Mouse (Mus musculus) neural tube, embryonic 12.5 days (tissue): Measurements from ENCODE around the gene Eif4g2. TPM values are rescaled to one million over a fixed set of nuclear protein-coding genes. Genes with fewer than 3 reads are reported as not detected.

Experiments used
- ATAC-seq: fragments of 200-750 bp; cut with Nextera tagmentation; 2 replicates; pipeline ENCODE4 v1.8.0; 2017; ENCODE audit warnings: low read depth, mild to moderate bottlenecking, moderate TSS enrichment, moderate library complexity; ENCODE audit not compliant: low FRiP score
- H3K27ac ChIP-seq: fragments of 300-500 bp; sonication (generic); 2 replicates; pipeline ENCODE4 v1.5.1; 2016
- H3K27me3 ChIP-seq: fragments of 300-500 bp; sonication (generic); replicated peaks from 2 replicates; pipeline ENCODE4 v1.6.1; 2016; ENCODE audit warnings: mild to moderate bottlenecking
- H3K36me3 ChIP-seq: fragments of 300-500 bp; sonication (generic); 2 replicates; pipeline ENCODE4 v1.6.1; 2016; ENCODE audit warnings: mild to moderate bottlenecking
- H3K4me1 ChIP-seq: fragments of 300-500 bp; sonication (generic); 2 replicates; pipeline ENCODE4 v1.6.1; 2016
- H3K4me2 ChIP-seq: fragments of 300-500 bp; sonication (generic); replicated peaks from 2 replicates; pipeline ENCODE4 v1.6.1; 2016; ENCODE audit warnings: mild to moderate bottlenecking
- H3K4me3 ChIP-seq: fragments of 300-500 bp; sonication (generic); 2 replicates; pipeline ENCODE4 v1.5.1; 2016
- H3K9ac ChIP-seq: fragments of 300-500 bp; sonication (generic); 2 replicates; pipeline ENCODE4 v1.6.1; 2016; ENCODE audit warnings: mild to moderate bottlenecking
- H3K9me3 ChIP-seq: fragments of 300-500 bp; sonication (generic); 2 replicates; pipeline ENCODE4 v1.6.1; 2016; ENCODE audit warnings: mild to moderate bottlenecking
- WGBS: fragments of 180-500 bp; shearing (Covaris S2); methylation state at CpG from one replicate; pipeline ENCODE4 v1.1.7; 2016; 5-methylcytosine and 5-hydroxymethylcytosine counted together
- polyA plus RNA-seq: library from polyadenylated mRNA; unstranded; fragments of >200 nt; fragmentation: Nextera tagmentation; extraction: Ambion mirVana; gene quantifications from 2 replicates; pipeline ENCODE4 v1.2.1, GENCODE M21; 2016

The Eif4g2 gene
- polyA plus RNA-seq, 1 experiment from 2014 or later, result 1,519 TPM

- Histone ChIP-seq H3K9ac (no peak overlapping the region), H3K27me3 (no peaks in the 10 kb centered on the region), H3K36me3 (peaks cover 13% of the 10 kb centered on the region), H3K4me3 (no peak overlapping the region), H3K4me2 (no peak overlapping the region), H3K27ac (no peak overlapping the region), H3K4me1 (peaks cover 13% of the 10 kb centered on the region), H3K9me3 (no peaks in the 10 kb centered on the region)
- no peak for ATAC-seq
Measured at GRCm38 (mm10) chr7:111085153-111085552, 2.3 kb upstream of the Eif4g2 start.

- peaks cover 20% of the 10 kb centered on the region for H3K36me3 ChIP-seq
- H3K4me2 ChIP-seq, result no peak overlapping the region
- no peak overlapping the region for H3K27ac ChIP-seq
- peaks cover 19% of the 10 kb centered on the region for H3K4me1 ChIP-seq
- H3K27me3 ChIP-seq, result no peaks in the 10 kb centered on the region
- no peak overlapping the region for H3K9ac ChIP-seq
- H3K9me3 ChIP-seq, result no peaks in the 10 kb centered on the region
- H3K4me3 ChIP-seq, result no peak overlapping the region
- 81% methylated on average over 2 of the region's 2 CpGs for WGBS
- ATAC-seq, result no peak
Measured at GRCm38 (mm10) chr7:111084443-111084842, 1.6 kb upstream of the Eif4g2 start.

- H3K4me1 ChIP-seq, result peaks cover 22% of the 10 kb centered on the region
- 13% methylated on average over 4 of the region's 4 CpGs for WGBS
- H3K9ac ChIP-seq, result peak overlapping the region; percentile 100
- H3K4me3 ChIP-seq, result peak overlapping the region; percentile 96
- H3K27ac ChIP-seq, result peak overlapping the region; percentile 100; the same call in 1 of the 2 replicates
- H3K9me3 ChIP-seq, result no peaks in the 10 kb centered on the region
- ATAC-seq, result no peak
- no peaks in the 10 kb centered on the region for H3K27me3 ChIP-seq
- H3K36me3 ChIP-seq, result peaks cover 28% of the 10 kb centered on the region
- peak overlapping the region; percentile 65 for H3K4me2 ChIP-seq
Measured at GRCm38 (mm10) chr7:111083733-111084120, 897 bp upstream of the Eif4g2 start.

GRCm38 (mm10) chr7:111082043-111082821 is 598 bp downstream of the Eif4g2 start:
- Histone ChIP-seq H3K9ac (peak overlapping the region; percentile 100), H3K9me3 (no peaks in the 10 kb centered on the region), H3K4me3 (peak overlapping the region; percentile 96), H3K27ac (peak overlapping the region; percentile 100), H3K36me3 (peaks cover 42% of the 10 kb centered on the region), H3K4me2 (peak overlapping the region; percentile 90), H3K4me1 (peaks cover 22% of the 10 kb centered on the region), H3K27me3 (no peaks in the 10 kb centered on the region)
- peak; percentile 80 for ATAC-seq
- under 1% methylated on average over 81 of the region's 83 CpGs for WGBS

- no peaks in the 10 kb centered on the region for H3K27me3 ChIP-seq
- no peaks in the 10 kb centered on the region for H3K9me3 ChIP-seq
- peaks cover 56% of the 10 kb centered on the region for H3K36me3 ChIP-seq
- ATAC-seq, result no peak
- H3K4me2 ChIP-seq, result peak overlapping the region; percentile 90
- WGBS, result 88% methylated on average over 3 of the region's 3 CpGs
- H3K9ac ChIP-seq, result peak overlapping the region; percentile 100
- H3K4me1 ChIP-seq, result peaks cover 22% of the 10 kb centered on the region
- 0 out of 2 replicates have a peak overlapping the region, but pooled peaks have one; percentile 100 for H3K27ac ChIP-seq
- H3K4me3 ChIP-seq, result peak overlapping the region; percentile 96
Measured at GRCm38 (mm10) chr7:111080876-111081275, 2.0 kb downstream of the Eif4g2 start.

- Histone ChIP-seq H3K9me3 (no peaks in the 10 kb centered on the region), H3K9ac (no peak overlapping the region), H3K4me2 (peak overlapping the region; percentile 90), H3K27me3 (no peaks in the 10 kb centered on the region), H3K36me3 (peaks cover 62% of the 10 kb centered on the region), H3K27ac (no peak overlapping the region), H3K4me1 (peaks cover 22% of the 10 kb centered on the region), H3K4me3 (no peak overlapping the region)
- no peak for ATAC-seq
- WGBS, result 90% methylated on average over 8 of the region's 8 CpGs
Measured at GRCm38 (mm10) chr7:111080026-111080425, 2.8 kb downstream of the Eif4g2 start.

GRCm38 (mm10) chr7:111078271-111078670 is 4.6 kb downstream of the Eif4g2 start:
- Histone ChIP-seq H3K27me3 (no peaks in the 10 kb centered on the region), H3K4me3 (no peak overlapping the region), H3K9ac (no peak overlapping the region), H3K4me1 (peaks cover 22% of the 10 kb centered on the region), H3K4me2 (no peak overlapping the region), H3K36me3 (peaks cover 79% of the 10 kb centered on the region), H3K9me3 (no peaks in the 10 kb centered on the region), H3K27ac (no peak overlapping the region)
- WGBS, result 91% methylated on average over 4 of the region's 4 CpGs
- ATAC-seq, result no peak

- WGBS, result 98% methylated on average over 4 of the region's 4 CpGs
- H3K27ac ChIP-seq, result no peak overlapping the region
- no peak for ATAC-seq
Measured at GRCm38 (mm10) chr7:111075288-111075687, 7.5 kb downstream of the Eif4g2 start.

GRCm38 (mm10) chr7:111072410-111072809 is 10.4 kb downstream of the Eif4g2 start:
- ATAC-seq, result no peak
- Histone ChIP-seq H3K4me2 (no peak overlapping the region), H3K9me3 (peaks cover 10% of the 10 kb centered on the region; the same call in 1 of the 2 replicates), H3K36me3 (peaks cover 90% of the 10 kb centered on the region), H3K27me3 (no peaks in the 10 kb centered on the region), H3K9ac (no peak overlapping the region), H3K4me3 (no peak overlapping the region), H3K4me1 (no peaks in the 10 kb centered on the region), H3K27ac (no peak overlapping the region)
- WGBS, result 96% methylated on average over 4 of the region's 4 CpGs

More at GRCm38 (mm10) chr7:111075288-111075687, 7.5 kb downstream of the Eif4g2 start:
- H3K9ac ChIP-seq, result no peak overlapping the region
- no peak overlapping the region for H3K4me2 ChIP-seq
- H3K9me3 ChIP-seq, result no peaks in the 10 kb centered on the region
- H3K4me1 ChIP-seq, result peaks cover 11% of the 10 kb centered on the region
- H3K4me3 ChIP-seq, result no peak overlapping the region
- peaks cover 94% of the 10 kb centered on the region for H3K36me3 ChIP-seq
- no peaks in the 10 kb centered on the region for H3K27me3 ChIP-seq

GRCm38 (mm10) chr7:111070167-111070496 is 12.7 kb downstream of the Eif4g2 start:
- Histone ChIP-seq H3K4me2 (no peak overlapping the region), H3K9me3 (peaks cover 10% of the 10 kb centered on the region; the same call in 1 of the 2 replicates), H3K27ac (no peak overlapping the region), H3K27me3 (no peaks in the 10 kb centered on the region), H3K4me3 (no peak overlapping the region), H3K9ac (no peak overlapping the region), H3K36me3 (peaks cover 70% of the 10 kb centered on the region), H3K4me1 (no peaks in the 10 kb centered on the region)
- ATAC-seq, result no peak
- 96% methylated on average over 2 of the region's 2 CpGs for WGBS

- H3K36me3 ChIP-seq, result peaks cover 64% of the 10 kb centered on the region
- WGBS, result 90% methylated on average over 7 of the region's 7 CpGs
- no peak overlapping the region for H3K9ac ChIP-seq
- no peaks in the 10 kb centered on the region for H3K27me3 ChIP-seq
- no peak overlapping the region for H3K27ac ChIP-seq
- H3K9me3 ChIP-seq, result peaks cover 10% of the 10 kb centered on the region; the same call in 1 of the 2 replicates
- no peak overlapping the region for H3K4me2 ChIP-seq
- H3K4me3 ChIP-seq, result no peak overlapping the region
- ATAC-seq, result peak; percentile 29; the same call in 1 of the 2 replicates
- H3K4me1 ChIP-seq, result no peaks in the 10 kb centered on the region
Measured at GRCm38 (mm10) chr7:111069439-111070166, 13.2 kb downstream of the Eif4g2 start.

GRCm38 (mm10) chr7:111068181-111068580 is 14.6 kb downstream of the Eif4g2 start:
- WGBS, result 96% methylated on average over 3 of the region's 3 CpGs

More at GRCm38 (mm10) chr7:111068181-111068580, 14.6 kb downstream of the Eif4g2 start:
- H3K27me3 ChIP-seq, result no peaks in the 10 kb centered on the region
- no peak overlapping the region for H3K4me2 ChIP-seq
- ATAC-seq, result no peak
- H3K27ac ChIP-seq, result no peak overlapping the region
- no peak overlapping the region for H3K9ac ChIP-seq
- peaks cover 52% of the 10 kb centered on the region for H3K36me3 ChIP-seq
- peaks cover 10% of the 10 kb centered on the region; the same call in 1 of the 2 replicates for H3K9me3 ChIP-seq
- no peak overlapping the region for H3K4me3 ChIP-seq
- no peaks in the 10 kb centered on the region for H3K4me1 ChIP-seq
